Mouse (Mus musculus): ENCODE data around the gene Med27. TPM values are rescaled to one million over a fixed set of nuclear protein-coding genes. Genes with fewer than 3 reads are reported as not detected.

Med27 gene
- polyA plus RNA-seq, 1 experiment from 2014 or later, result 57.1 TPM

DNA sequence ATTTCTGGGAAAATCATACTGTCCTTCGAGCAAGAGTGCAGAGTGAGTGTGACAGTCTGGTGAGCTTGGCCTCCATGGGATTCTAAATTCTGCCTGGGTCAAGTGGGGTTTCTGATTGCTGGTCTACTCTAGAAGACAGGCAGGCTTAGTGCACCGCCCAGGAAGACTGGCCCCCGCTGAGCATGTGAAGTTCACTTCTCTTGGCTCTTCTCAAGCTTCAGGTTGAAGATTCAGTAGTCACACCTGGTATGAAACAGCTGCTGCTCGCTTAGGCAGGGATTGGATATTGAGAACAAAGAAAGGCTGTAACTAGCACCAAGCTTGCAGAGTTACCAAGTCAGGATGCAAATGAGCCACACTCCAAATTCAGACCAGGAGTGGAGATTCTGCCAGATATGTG, 154.8 kb downstream of the Med27 start:
- no peak overlapping the region for H3K9ac ChIP-seq (ENCODE audit: low read depth, low read length)
- H3K4me2 ChIP-seq (replicated peaks; ENCODE audit: low read depth, low read length), result no peak overlapping the region
- 80% methylated on average over 4 of the region's 4 CpGs for WGBS
- H3K36me3 ChIP-seq (ENCODE audit: control insufficient read depth, insufficient read depth, low read length), result no peaks in the 10 kb centered on the region; the same call in 1 of the 2 replicates
- H3K4me3 ChIP-seq (ENCODE audit: low read length), result no peak overlapping the region
- no peaks in the 10 kb centered on the region for H3K27me3 ChIP-seq (ENCODE audit: control insufficient read depth, insufficient read depth, low read length)
- no peak overlapping the region for H3K27ac ChIP-seq (ENCODE audit: low read depth, low read length)
- ATAC-seq (ENCODE audit: low FRiP score, low TSS enrichment), result no peak
- H3K9me3 ChIP-seq (ENCODE audit: control insufficient read depth, low read length), result no peaks in the 10 kb centered on the region
- H3K4me1 ChIP-seq (ENCODE audit: control insufficient read depth, insufficient read depth, low read length), result no peaks in the 10 kb centered on the region

DNA sequence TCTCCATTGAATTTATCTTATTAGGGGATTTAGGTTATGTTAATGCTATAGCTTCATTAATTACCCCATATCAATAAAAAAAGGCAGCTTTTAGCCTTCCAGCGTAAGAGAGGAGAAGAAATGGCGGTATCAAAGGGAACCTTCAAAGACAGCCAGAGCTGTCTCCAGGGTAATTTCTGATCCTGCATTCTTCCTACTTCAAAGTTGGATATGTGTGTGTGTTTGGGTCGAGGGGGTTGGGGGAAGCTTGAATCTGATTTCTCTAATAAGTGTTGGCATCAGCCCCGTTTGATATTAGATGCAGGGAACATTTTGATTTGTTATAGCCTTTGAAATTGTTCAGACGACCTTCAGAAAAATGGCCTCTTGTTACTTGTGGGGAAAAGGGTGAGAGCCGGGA, 158.2 kb downstream of the Med27 start:
- 72% methylated on average over 6 of the region's 6 CpGs for WGBS
- no peak for ATAC-seq (ENCODE audit: low FRiP score, low TSS enrichment)
- no peak overlapping the region for H3K9ac ChIP-seq (ENCODE audit: low read depth, low read length)
- H3K27me3 ChIP-seq (ENCODE audit: control insufficient read depth, insufficient read depth, low read length), result no peaks in the 10 kb centered on the region
- H3K4me2 ChIP-seq (replicated peaks; ENCODE audit: low read depth, low read length), result no peak overlapping the region
- H3K4me1 ChIP-seq (ENCODE audit: control insufficient read depth, insufficient read depth, low read length), result no peaks in the 10 kb centered on the region
- H3K4me3 ChIP-seq (ENCODE audit: low read length), result no peak overlapping the region
- H3K9me3 ChIP-seq (ENCODE audit: control insufficient read depth, low read length), result no peaks in the 10 kb centered on the region
- H3K27ac ChIP-seq (ENCODE audit: low read depth, low read length), result no peak overlapping the region
- H3K36me3 ChIP-seq (ENCODE audit: control insufficient read depth, insufficient read depth, low read length), result no peaks in the 10 kb centered on the region; the same call in 1 of the 2 replicates

DNA sequence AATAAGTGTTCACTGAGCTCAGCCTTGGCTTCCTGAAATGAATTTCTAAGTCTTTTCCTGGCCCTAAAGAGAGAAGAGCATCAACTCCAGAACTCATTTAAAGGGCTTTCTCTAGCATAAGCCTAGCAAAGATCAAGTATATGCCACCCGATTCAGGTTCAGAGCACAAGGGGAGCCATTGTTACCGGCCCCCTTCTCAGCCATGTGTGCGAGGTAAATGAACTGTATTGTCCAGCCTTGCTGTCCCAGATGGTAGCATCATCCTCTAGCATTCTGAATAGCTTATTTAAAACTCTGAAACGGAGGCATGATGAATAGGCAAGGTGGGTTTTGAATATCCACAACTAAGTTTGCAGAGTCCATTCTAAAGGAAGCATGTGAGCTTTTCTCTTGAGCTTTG, 159.8 kb downstream of the Med27 start:
- Histone ChIP-seq H3K4me2 (replicated peaks; ENCODE audit: low read depth, low read length) (no peak overlapping the region), H3K4me3 (ENCODE audit: low read length) (no peak overlapping the region), H3K27me3 (ENCODE audit: control insufficient read depth, insufficient read depth, low read length) (no peaks in the 10 kb centered on the region), H3K4me1 (ENCODE audit: control insufficient read depth, insufficient read depth, low read length) (no peaks in the 10 kb centered on the region), H3K36me3 (ENCODE audit: control insufficient read depth, insufficient read depth, low read length) (no peaks in the 10 kb centered on the region), H3K9me3 (ENCODE audit: control insufficient read depth, low read length) (no peaks in the 10 kb centered on the region), H3K9ac (ENCODE audit: low read depth, low read length) (no peak overlapping the region), H3K27ac (ENCODE audit: low read depth, low read length) (no peak overlapping the region)
- 74% methylated on average over 4 of the region's 4 CpGs for WGBS
- ATAC-seq (ENCODE audit: low FRiP score, low TSS enrichment), result no peak

DNA sequence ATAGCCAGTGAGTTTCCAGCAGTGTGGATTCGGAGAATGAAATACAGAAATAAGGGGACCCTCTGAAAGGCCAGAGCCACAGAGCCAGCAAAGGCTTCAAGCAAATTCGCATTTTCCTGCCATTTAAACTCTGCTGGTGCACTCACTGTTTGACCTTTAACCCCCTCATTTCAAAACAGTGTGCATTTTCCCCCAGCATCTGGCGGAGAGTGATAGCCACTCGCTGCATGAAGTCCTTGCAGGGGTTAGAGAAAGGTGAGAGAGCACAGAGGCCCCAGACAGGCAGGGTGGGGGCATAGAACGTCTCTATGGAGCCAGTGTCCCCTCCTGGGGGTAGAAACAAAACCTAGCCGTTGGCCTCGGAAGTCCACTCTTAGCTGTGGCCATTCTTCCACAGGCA, 166.5 kb downstream of the Med27 start:
- Histone ChIP-seq H3K4me3 (ENCODE audit: low read length) (no peak overlapping the region), H3K9me3 (ENCODE audit: control insufficient read depth, low read length) (no peaks in the 10 kb centered on the region), H3K9ac (ENCODE audit: low read depth, low read length) (no peak overlapping the region), H3K27ac (ENCODE audit: low read depth, low read length) (no peak overlapping the region), H3K36me3 (ENCODE audit: control insufficient read depth, insufficient read depth, low read length) (no peaks in the 10 kb centered on the region), H3K4me1 (ENCODE audit: control insufficient read depth, insufficient read depth, low read length) (no peaks in the 10 kb centered on the region), H3K4me2 (replicated peaks; ENCODE audit: low read depth, low read length) (no peak overlapping the region), H3K27me3 (ENCODE audit: control insufficient read depth, insufficient read depth, low read length) (no peaks in the 10 kb centered on the region)
- WGBS, result 51% methylated on average over 7 of the region's 7 CpGs
- no peak for ATAC-seq (ENCODE audit: low FRiP score, low TSS enrichment)

DNA sequence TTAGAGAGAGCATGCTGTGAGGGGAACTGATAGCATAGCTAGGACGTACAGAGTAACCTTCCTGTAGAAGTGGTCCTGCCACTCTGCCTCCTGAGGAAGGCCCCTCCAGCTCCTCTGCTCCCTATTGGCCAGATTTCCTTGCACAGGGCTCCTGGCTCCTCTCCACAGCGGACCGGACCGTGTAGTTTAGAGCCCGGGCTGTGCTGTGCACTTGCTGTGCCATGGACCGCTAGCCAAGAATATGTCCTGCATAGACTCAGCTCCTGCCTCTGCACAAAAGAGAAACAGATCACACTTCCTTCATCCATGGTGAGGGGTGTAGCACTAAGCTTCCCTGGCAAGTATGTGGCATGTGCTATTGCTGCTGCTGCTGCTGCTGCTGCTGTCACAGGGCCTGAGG, 168.2 kb downstream of the Med27 start:
- WGBS, result 72% methylated on average over 6 of the region's 6 CpGs
- H3K4me2 ChIP-seq (replicated peaks; ENCODE audit: low read depth, low read length), result no peak overlapping the region
- no peaks in the 10 kb centered on the region for H3K27me3 ChIP-seq (ENCODE audit: control insufficient read depth, insufficient read depth, low read length)
- no peak for ATAC-seq (ENCODE audit: low FRiP score, low TSS enrichment)
- H3K4me1 ChIP-seq (ENCODE audit: control insufficient read depth, insufficient read depth, low read length), result no peaks in the 10 kb centered on the region
- H3K4me3 ChIP-seq (ENCODE audit: low read length), result no peak overlapping the region
- no peaks in the 10 kb centered on the region for H3K36me3 ChIP-seq (ENCODE audit: control insufficient read depth, insufficient read depth, low read length)
- no peak overlapping the region for H3K27ac ChIP-seq (ENCODE audit: low read depth, low read length)
- H3K9me3 ChIP-seq (ENCODE audit: control insufficient read depth, low read length), result no peaks in the 10 kb centered on the region
- no peak overlapping the region for H3K9ac ChIP-seq (ENCODE audit: low read depth, low read length)

DNA sequence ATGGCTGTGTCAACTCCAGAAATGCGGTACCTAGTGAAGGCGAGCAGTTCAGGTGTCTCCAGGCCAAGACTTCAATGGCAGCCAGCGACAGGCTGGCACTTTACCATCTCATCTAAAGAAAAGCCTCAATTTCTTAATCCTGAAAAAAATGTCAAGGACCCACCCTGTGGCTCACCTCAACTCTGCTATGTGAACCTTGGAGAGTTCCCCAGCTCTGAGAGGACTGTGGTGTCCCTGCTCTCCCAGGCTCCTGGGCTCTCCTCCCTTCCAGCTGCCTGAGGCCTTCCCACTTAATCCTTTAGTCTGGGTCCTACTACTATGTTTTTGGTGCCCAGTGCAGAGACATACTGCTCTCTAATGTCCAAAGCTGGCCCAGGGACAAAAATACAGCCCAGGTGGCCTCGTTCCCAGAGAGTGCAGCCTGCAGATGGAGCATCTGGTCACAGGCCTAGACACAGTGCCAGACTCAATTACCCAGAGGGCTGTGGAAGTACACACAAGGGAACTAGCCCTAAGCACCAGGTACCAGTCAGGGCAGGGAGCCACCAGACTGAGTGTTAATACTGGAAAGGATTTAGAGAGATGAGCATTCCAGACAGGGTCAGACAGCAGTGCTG, 169.3 kb downstream of the Med27 start:
- 86% methylated on average over 4 of the region's 4 CpGs for WGBS
- H3K9me3 ChIP-seq (ENCODE audit: control insufficient read depth, low read length), result no peaks in the 10 kb centered on the region
- no peak overlapping the region for H3K4me3 ChIP-seq (ENCODE audit: low read length)
- no peaks in the 10 kb centered on the region for H3K27me3 ChIP-seq (ENCODE audit: control insufficient read depth, insufficient read depth, low read length)
- no peaks in the 10 kb centered on the region for H3K36me3 ChIP-seq (ENCODE audit: control insufficient read depth, insufficient read depth, low read length)
- no peak for ATAC-seq (ENCODE audit: low FRiP score, low TSS enrichment)
- H3K4me2 ChIP-seq (replicated peaks; ENCODE audit: low read depth, low read length), result no peak overlapping the region
- no peaks in the 10 kb centered on the region for H3K4me1 ChIP-seq (ENCODE audit: control insufficient read depth, insufficient read depth, low read length)
- H3K27ac ChIP-seq (ENCODE audit: low read depth, low read length), result no peak overlapping the region
- H3K9ac ChIP-seq (ENCODE audit: low read depth, low read length), result no peak overlapping the region

DNA sequence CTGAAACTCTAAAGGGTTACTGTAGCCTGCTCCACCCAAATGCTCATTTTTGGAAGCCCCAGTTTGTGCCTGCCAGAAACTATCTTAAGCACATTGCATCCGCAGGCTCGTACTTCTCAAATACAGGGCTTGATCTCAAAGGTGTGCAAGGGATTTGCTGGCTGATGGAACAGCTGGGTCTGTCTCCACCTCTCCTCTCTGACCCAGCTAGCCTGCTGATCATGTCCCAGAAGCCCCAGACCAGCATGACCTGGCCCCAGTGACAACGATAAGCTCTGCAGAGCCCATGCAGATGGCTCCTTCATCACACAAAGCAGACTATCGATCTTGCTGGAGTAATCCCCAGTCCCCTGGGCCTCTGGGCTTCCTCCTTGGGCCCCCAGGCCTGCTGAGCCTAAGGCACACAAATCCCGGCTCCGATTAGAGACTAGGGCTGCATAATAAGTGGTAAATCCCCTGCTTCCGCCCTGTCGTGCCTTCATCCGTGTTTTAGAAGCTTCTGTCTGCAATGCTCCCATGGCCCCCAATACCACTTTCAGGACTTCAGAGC, 170.1 kb downstream of the Med27 start:
- 64% methylated on average over 9 of the region's 9 CpGs for WGBS
- Histone ChIP-seq H3K4me3 (ENCODE audit: low read length) (no peak overlapping the region), H3K9me3 (ENCODE audit: control insufficient read depth, low read length) (no peaks in the 10 kb centered on the region), H3K36me3 (ENCODE audit: control insufficient read depth, insufficient read depth, low read length) (no peaks in the 10 kb centered on the region), H3K4me1 (ENCODE audit: control insufficient read depth, insufficient read depth, low read length) (no peaks in the 10 kb centered on the region), H3K27ac (ENCODE audit: low read depth, low read length) (no peak overlapping the region), H3K4me2 (replicated peaks; ENCODE audit: low read depth, low read length) (no peak overlapping the region), H3K27me3 (ENCODE audit: control insufficient read depth, insufficient read depth, low read length) (no peaks in the 10 kb centered on the region), H3K9ac (ENCODE audit: low read depth, low read length) (no peak overlapping the region)
- ATAC-seq (ENCODE audit: low FRiP score, low TSS enrichment), result no peak

DNA sequence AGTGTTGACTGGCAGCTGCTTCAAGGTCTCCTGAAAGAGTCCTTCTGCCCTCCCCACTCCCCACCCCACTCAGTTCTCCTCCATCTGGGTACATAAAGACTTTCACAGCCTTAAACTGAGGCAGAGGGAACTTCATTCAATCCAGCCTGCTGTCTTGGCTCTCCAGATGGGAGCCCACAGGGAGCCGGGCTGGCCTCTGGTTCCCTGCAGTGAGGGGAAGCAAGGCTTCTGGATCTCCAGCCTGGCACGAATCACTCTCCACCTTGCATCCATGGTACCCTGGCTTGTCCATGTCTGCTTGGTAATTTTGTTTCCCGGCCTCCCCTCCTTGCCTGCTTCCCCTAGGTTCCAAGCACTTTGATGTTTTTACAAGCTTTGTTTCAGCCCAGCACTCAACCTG, 172.8 kb downstream of the Med27 start:
- H3K27ac ChIP-seq (ENCODE audit: low read depth, low read length), result no peak overlapping the region
- no peaks in the 10 kb centered on the region for H3K36me3 ChIP-seq (ENCODE audit: control insufficient read depth, insufficient read depth, low read length)
- no peak overlapping the region for H3K4me3 ChIP-seq (ENCODE audit: low read length)
- H3K4me2 ChIP-seq (replicated peaks; ENCODE audit: low read depth, low read length), result no peak overlapping the region
- H3K9ac ChIP-seq (ENCODE audit: low read depth, low read length), result no peak overlapping the region
- no peaks in the 10 kb centered on the region for H3K9me3 ChIP-seq (ENCODE audit: control insufficient read depth, low read length)
- no peaks in the 10 kb centered on the region for H3K27me3 ChIP-seq (ENCODE audit: control insufficient read depth, insufficient read depth, low read length)
- WGBS, result 43% methylated on average over 3 of the region's 3 CpGs
- no peak for ATAC-seq (ENCODE audit: low FRiP score, low TSS enrichment)
- peaks cover 13% of the 10 kb centered on the region for H3K4me1 ChIP-seq (ENCODE audit: control insufficient read depth, insufficient read depth, low read length)

DNA sequence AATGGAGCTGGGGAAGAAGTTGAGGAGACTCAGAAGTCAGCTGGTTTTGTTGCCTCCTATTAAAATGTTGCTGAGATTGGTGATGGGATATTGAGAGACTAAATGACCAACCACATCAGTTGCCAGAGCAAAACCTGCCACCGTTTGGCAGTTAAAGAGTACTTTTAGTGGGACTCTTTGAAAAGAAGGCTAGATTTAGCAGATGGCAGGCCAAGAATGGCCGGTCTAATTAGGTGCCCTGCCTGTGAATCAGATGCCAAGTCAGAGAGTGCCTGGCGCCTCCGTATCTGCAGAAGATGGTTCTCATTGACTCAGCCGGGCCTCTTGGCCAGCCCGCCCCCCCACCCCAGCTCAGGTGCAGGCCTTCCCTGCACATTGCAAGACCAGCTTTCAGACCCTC, 173.6 kb downstream of the Med27 start:
- no peak for ATAC-seq (ENCODE audit: low FRiP score, low TSS enrichment)
- Histone ChIP-seq H3K9me3 (ENCODE audit: control insufficient read depth, low read length) (no peaks in the 10 kb centered on the region), H3K9ac (ENCODE audit: low read depth, low read length) (no peak overlapping the region), H3K36me3 (ENCODE audit: control insufficient read depth, insufficient read depth, low read length) (no peaks in the 10 kb centered on the region), H3K4me2 (replicated peaks; ENCODE audit: low read depth, low read length) (no peak overlapping the region), H3K27ac (ENCODE audit: low read depth, low read length) (no peak overlapping the region), H3K4me1 (ENCODE audit: control insufficient read depth, insufficient read depth, low read length) (peaks cover 21% of the 10 kb centered on the region), H3K27me3 (ENCODE audit: control insufficient read depth, insufficient read depth, low read length) (no peaks in the 10 kb centered on the region), H3K4me3 (ENCODE audit: low read length) (no peak overlapping the region)
- 92% methylated on average over 6 of the region's 6 CpGs for WGBS
